Mouse (Mus musculus) MEL (cell line): Measurements from ENCODE around the gene Sox6. TPM values are rescaled to one million over a fixed set of nuclear protein-coding genes. Genes with fewer than 3 reads are reported as not detected.
"Not testable (repeated sequence)": the region's sequence is repeated elsewhere in the genome, so short reads cannot be mapped to it uniquely, and the experiment has no call there.

Experiments used
- DNase-seq: peaks from one replicate; pipeline ENCODE4 v3.0.0; 2011; ENCODE audit warnings: low read depth, low spot score
- H3K27ac ChIP-seq: 2 replicates; pipeline ENCODE4 v1.5.1; 2012; ENCODE audit warnings: low read depth, mild to moderate bottlenecking, control low read depth, low read length, moderate library complexity; ENCODE audit not compliant: control insufficient read depth
- H3K27me3 ChIP-seq, 2 experiments: fragments of 150-350 bp in 1 of 2; sonication (generic) in 1 of 2; 2 replicates each; pipeline ENCODE4 v1.6.1; 2012; ENCODE audit warnings: low read length in 2 of 2, mild to moderate bottlenecking in 2 of 2, improper control_type of control experiment in 1 of 2, moderate library complexity in 1 of 2; ENCODE audit not compliant: insufficient read depth in 2 of 2, control insufficient read depth in 1 of 2
- H3K36me3 ChIP-seq, 2 experiments: 2 replicates each; pipeline ENCODE4 v1.6.1; 2012 to 2014; ENCODE audit warnings: low read length in 2 of 2, improper control_type of control experiment in 1 of 2, inconsistent platforms in 1 of 2, mild to moderate bottlenecking in 1 of 2; ENCODE audit not compliant: insufficient read depth in 2 of 2, control insufficient read depth in 1 of 2
- H3K4me1 ChIP-seq, 2 experiments: fragments of 150-350 bp in 1 of 2; sonication (generic) in 1 of 2; 2 replicates each; pipeline ENCODE4 v1.6.1; 2012; ENCODE audit warnings: low read length in 2 of 2, improper control_type of control experiment in 1 of 2, mild to moderate bottlenecking in 1 of 2; ENCODE audit not compliant: insufficient read depth in 2 of 2, control insufficient read depth in 1 of 2
- H3K4me3 ChIP-seq, 2 experiments: fragments of 150-350 bp in 1 of 2; sonication (generic) in 1 of 2; 2 replicates each; pipeline ENCODE4 v1.5.1; 2012; ENCODE audit warnings: low read depth in 2 of 2, low read length in 2 of 2, mild to moderate bottlenecking in 2 of 2, moderate library complexity in 2 of 2, control low read depth in 1 of 2, improper control_type of control experiment in 1 of 2; ENCODE audit not compliant: control insufficient read depth in 1 of 2, insufficient read depth in 1 of 2
- H3K79me2 ChIP-seq: 2 replicates; pipeline ENCODE4 v1.6.1; 2012; ENCODE audit warnings: mild to moderate bottlenecking, low read length, moderate library complexity; ENCODE audit not compliant: control insufficient read depth, poor library complexity, insufficient read depth
- H3K9ac ChIP-seq: 2 replicates; pipeline ENCODE4 v1.6.1; 2012; ENCODE audit warnings: low read depth, mild to moderate bottlenecking, control low read depth, low read length, moderate library complexity; ENCODE audit not compliant: control insufficient read depth, poor library complexity, severe bottlenecking
- H3K9me3 ChIP-seq: fragments of 150-350 bp; sonication (generic); replicated peaks from 2 replicates; pipeline ENCODE4 v1.6.1; 2012; ENCODE audit warnings: mild to moderate bottlenecking, low read length, improper control_type of control experiment, moderate library complexity; ENCODE audit not compliant: insufficient read depth
- CHD2 ChIP-seq: IDR thresholded peaks from 2 replicates; pipeline ENCODE4 v1.6.1; 2011; ENCODE audit warnings: low read length, improper control_type of control experiment
- CTCF ChIP-seq, 3 experiments: IDR thresholded peaks in 2 of 3; conservative IDR thresholded peaks in 1 of 3; 2 replicates each; pipeline ENCODE4 v1.5.1; 2011 to 2012; ENCODE audit warnings: low read length in 3 of 3, low read depth in 2 of 3, mild to moderate bottlenecking in 2 of 3, improper control_type of control experiment in 1 of 3, inconsistent platforms in 1 of 3, mixed read lengths in 1 of 3, moderate library complexity in 1 of 3; ENCODE audit not compliant: control insufficient read depth in 1 of 3, insufficient read depth in 1 of 3, poor library complexity in 1 of 3, severe bottlenecking in 1 of 3
- GATA1 ChIP-seq: IDR thresholded peaks from 2 replicates; pipeline ENCODE4 v1.6.1; 2011; ENCODE audit warnings: low read depth, low read length, improper control_type of control experiment
- HCFC1 ChIP-seq: IDR thresholded peaks from 2 replicates; pipeline ENCODE4 v1.6.1; 2012; ENCODE audit warnings: low read depth, mild to moderate bottlenecking, inconsistent platforms, low read length, improper control_type of control experiment, moderate library complexity
- NELFE ChIP-seq: IDR thresholded peaks from 2 replicates; pipeline ENCODE4 v1.6.1; 2011; ENCODE audit warnings: low read depth, low read length, improper control_type of control experiment
- POLR2AphosphoS5 ChIP-seq: IDR thresholded peaks from 2 replicates; pipeline ENCODE4 v1.6.1; 2012; ENCODE audit warnings: low read depth, borderline replicate concordance, mild to moderate bottlenecking, inconsistent platforms, low read length, moderate library complexity, mixed read lengths
- RAD21 ChIP-seq: IDR thresholded peaks from 2 replicates; pipeline ENCODE4 v1.6.1; 2011; ENCODE audit warnings: mild to moderate bottlenecking, low read depth, low read length, improper control_type of control experiment
- SMC3 ChIP-seq: IDR thresholded peaks from 2 replicates; pipeline ENCODE4 v1.6.1; 2011; ENCODE audit warnings: low read depth, low read length, improper control_type of control experiment
- TBP ChIP-seq: IDR thresholded peaks from 2 replicates; pipeline ENCODE4 v1.8.0; 2011; ENCODE audit warnings: low read depth, low read length, improper control_type of control experiment
- TCF12 ChIP-seq: IDR thresholded peaks from 2 replicates; pipeline ENCODE4 v1.6.1; 2014; ENCODE audit warnings: low read depth, mild to moderate bottlenecking, inconsistent platforms, low read length, improper control_type of control experiment, moderate library complexity
- USF1 ChIP-seq: IDR thresholded peaks from 2 replicates; pipeline ENCODE4 v1.6.1; 2014; ENCODE audit warnings: low read depth, mild to moderate bottlenecking, inconsistent platforms, low read length, improper control_type of control experiment, moderate library complexity
- ZNF384 ChIP-seq: IDR thresholded peaks from 2 replicates; pipeline ENCODE4 v1.6.1; 2012; ENCODE audit warnings: low read depth, mild to moderate bottlenecking, inconsistent platforms, low read length, improper control_type of control experiment
- polyA plus RNA-seq, 2 experiments: library from polyadenylated mRNA; stranded (reverse) in 1 of 2; unstranded in 1 of 2; fragments of >175 nt in 1 of 2; fragments of >200 nt in 1 of 2; gene quantifications; 2 replicates each; pipeline versions ENCODE4 v1.2.1 to v1.2.4; 2012; ENCODE audit warnings: low replicate concordance in 2 of 2, low read depth in 1 of 2; ENCODE audit not compliant: insufficient read length in 2 of 2, insufficient read depth in 1 of 2, missing spikeins in 1 of 2
- total RNA-seq: library from RNA; depleted of rRNA; stranded (reverse); fragments of 300-350 nt; gene quantifications from 2 replicates; pipeline ENCODE4 v1.2.3, GENCODE M21; 2012; rRNA removed

The Sox6 gene
- total RNA-seq (1.8 and 2.6 TPM in 2 replicates), polyA plus RNA-seq (1 to 10 TPM in 1 of 2 experiments, not detected in 1; 4.6 TPM)

DNA sequence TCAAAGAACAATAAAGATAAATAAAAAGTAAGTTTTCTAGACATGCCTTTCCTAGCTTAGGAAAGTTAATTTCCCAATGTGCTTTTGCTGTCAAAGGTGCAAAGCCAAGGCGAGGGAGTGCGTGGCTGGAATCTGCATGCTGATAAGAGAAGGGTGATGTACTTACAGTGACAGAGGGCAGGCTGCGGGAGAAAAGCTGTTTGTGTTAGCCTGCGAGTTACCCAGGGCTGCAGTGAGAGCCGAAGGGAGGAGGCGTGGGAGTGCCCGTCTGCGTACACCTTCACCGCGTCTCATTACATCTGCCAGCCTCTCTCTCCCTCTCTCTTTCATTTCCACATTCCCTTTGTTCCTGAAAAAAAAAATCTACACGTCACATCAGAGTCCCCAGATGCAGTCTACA is at the start of gene Sox6:
Sox6 (minus strand) TSS at position 286 of the 400 bp plus-strand sequence.
- TF ChIP-seq TBP = no peak
- TF ChIP-seq HCFC1 = no peak
- TF ChIP-seq NELFE = no peak
- TF ChIP-seq GATA1 = no peak
- TF ChIP-seq ZNF384 = no peak
- TF ChIP-seq SMC3 = no peak
- no peak for TF ChIP-seq POLR2AphosphoS5
- TF ChIP-seq CHD2 = no peak
- no peak for TF ChIP-seq USF1
- TF ChIP-seq TCF12 = no peak
- Histone ChIP-seq H3K36me3 (no peaks in the 10 kb centered on the region), H3K79me2 (no peaks in the 10 kb centered on the region), H3K9ac (no peak within 1 kb of the TSS), H3K9me3 (no peaks in the 10 kb centered on the region), H3K4me3 (peak within 1 kb of the TSS; percentile 64 to 71), H3K4me1 (no peaks in the 10 kb centered on the region), H3K27ac (no peak within 1 kb of the TSS), H3K27me3 (peaks cover 0 to 10% of the 10 kb centered on the region in 2 experiments)
- peak; percentile 25 for DNase-seq

- DNase-seq, H3K9me3 ChIP-seq, H3K4me3 ChIP-seq, H3K79me2 ChIP-seq, H3K36me3 ChIP-seq, H3K4me1 ChIP-seq, H3K9ac ChIP-seq, H3K27ac ChIP-seq: not testable (repeated sequence)
- peaks cover 12 to 21% of the 10 kb centered on the region in 2 experiments for H3K27me3 ChIP-seq
Measured at GRCm38 (mm10) chr7:116084366-116084765, 45.8 kb upstream of the Sox6 start, which contains the start of gene Gm4353. Gene Gm4353, minus strand, starts transcription at chr7:116084635.

- H3K27ac ChIP-seq = no peak overlapping the region
- H3K9me3 ChIP-seq = no peaks in the 10 kb centered on the region
- H3K9ac ChIP-seq = no peak overlapping the region
- H3K36me3 ChIP-seq = no peaks in the 10 kb centered on the region
- no peak overlapping the region for H3K4me3 ChIP-seq
- no peaks in the 10 kb centered on the region for H3K4me1 ChIP-seq
- TF ChIP-seq CTCF (IDR thresholded peaks at IDR 0.05 in 2 of 3, conservative IDR thresholded peaks at IDR 0.05 in 1 of 3; ENCODE audit: control insufficient read depth in 1 of 3, insufficient read depth in 1 of 3, low read depth in 2 of 3, low read length in 3 of 3, poor library complexity in 1 of 3, severe bottlenecking in 1 of 3) (peak in 1 of 3 experiments; percentile 13; a peak in 1 of 6 replicates), TCF12 (no peak), RAD21 (peak; percentile 14)
- no peaks in the 10 kb centered on the region for H3K79me2 ChIP-seq
- H3K27me3 ChIP-seq = no peaks in the 10 kb centered on the region; a peak in 1 of 4 replicates
- no peak for DNase-seq
Measured at GRCm38 (mm10) chr7:116060739-116061138, 22.1 kb upstream of the Sox6 start.
